Mouse (Mus musculus) intestine, embryonic 15.5 days (tissue): Measurements from ENCODE around the gene Il6ra. TPM values are rescaled to one million over a fixed set of nuclear protein-coding genes. Genes with fewer than 3 reads are reported as not detected.
A peak's percentile ranks its signal among the peaks of the same experiment; 100 is the strongest.

Experiments
- ATAC-seq: fragments of 200-750 bp; cut with Nextera tagmentation; 2 replicates; pipeline ENCODE4 v1.8.0; 2017; ENCODE audit warnings: moderate TSS enrichment, moderate library complexity
- H3K27ac ChIP-seq: fragments of 300-500 bp; sonication (generic); 2 replicates; pipeline ENCODE4 v1.5.1; 2015; ENCODE audit warnings: mild to moderate bottlenecking, inconsistent platforms
- H3K27me3 ChIP-seq: fragments of 300-500 bp; sonication (generic); replicated peaks from 2 replicates; pipeline ENCODE4 v1.6.1; 2015; ENCODE audit warnings: inconsistent platforms
- H3K36me3 ChIP-seq: fragments of 300-500 bp; sonication (generic); 2 replicates; pipeline ENCODE4 v1.6.1; 2015; ENCODE audit warnings: inconsistent platforms
- H3K4me1 ChIP-seq: fragments of 300-500 bp; sonication (generic); replicated peaks from 2 replicates; pipeline ENCODE4 v1.6.1; 2015; ENCODE audit warnings: inconsistent platforms
- H3K4me2 ChIP-seq: fragments of 300-500 bp; sonication (generic); replicated peaks from 2 replicates; pipeline ENCODE4 v1.6.1; 2015; ENCODE audit warnings: mild to moderate bottlenecking, inconsistent platforms
- H3K4me3 ChIP-seq: fragments of 300-500 bp; sonication (generic); replicated peaks from 2 replicates; pipeline ENCODE4 v1.5.1; 2015; ENCODE audit warnings: inconsistent platforms
- H3K9ac ChIP-seq: fragments of 300-500 bp; sonication (generic); 2 replicates; pipeline ENCODE4 v1.6.1; 2015; ENCODE audit warnings: inconsistent platforms
- H3K9me3 ChIP-seq: fragments of 300-500 bp; sonication (generic); 2 replicates; pipeline ENCODE4 v1.6.1; 2016; ENCODE audit warnings: inconsistent platforms
- WGBS: fragments of 180-500 bp; shearing (Covaris S2); methylation state at CpG from one replicate; pipeline ENCODE4 v1.1.7; 2015; 5-methylcytosine and 5-hydroxymethylcytosine counted together
- polyA plus RNA-seq: library from polyadenylated mRNA; unstranded; fragments of >200 nt; fragmentation: Nextera tagmentation; extraction: Ambion mirVana; gene quantifications from 2 replicates; pipeline ENCODE4 v1.2.1, GENCODE M21; 2015

Il6ra gene
- 2.3 and 2.8 TPM in 2 replicates for polyA plus RNA-seq

GRCm38 (mm10) chr3:89912543-89913391 lies at the start of gene Il6ra:
Gene Il6ra, minus strand, starts transcription at chr3:89913196.
- Histone ChIP-seq H3K4me2 (peak within 1 kb of the TSS; percentile 99), H3K27me3 (no peaks in the 10 kb centered on the region; the same call in 1 of the 2 replicates), H3K9ac (peak within 1 kb of the TSS; percentile 54), H3K36me3 (no peaks in the 10 kb centered on the region), H3K9me3 (no peaks in the 10 kb centered on the region), H3K4me3 (peak within 1 kb of the TSS; percentile 55), H3K4me1 (peaks cover 14% of the 10 kb centered on the region; the same call in 1 of the 2 replicates), H3K27ac (peak within 1 kb of the TSS; percentile 42; the same call in 1 of the 2 replicates)
- peak; percentile 92 for ATAC-seq
- WGBS, result 1% methylated on average over 73 of the region's 75 CpGs

GRCm38 (mm10) chr3:89962059-89962750 lies 49.2 kb upstream of the Il6ra start:
- H3K4me1 ChIP-seq, result peaks cover 28% of the 10 kb centered on the region
- H3K36me3 ChIP-seq, result peaks cover 5% of the 10 kb centered on the region
- no peak for ATAC-seq
- WGBS, result 7% methylated on average over 14 of the region's 14 CpGs
- peak overlapping the region; percentile 95 for H3K9ac ChIP-seq
- no peaks in the 10 kb centered on the region for H3K9me3 ChIP-seq
- H3K27ac ChIP-seq, result peak overlapping the region; percentile 95
- peak overlapping the region; percentile 86 for H3K4me3 ChIP-seq
- H3K4me2 ChIP-seq, result peak overlapping the region; percentile 97
- no peaks in the 10 kb centered on the region for H3K27me3 ChIP-seq

- no peaks in the 10 kb centered on the region for H3K9me3 ChIP-seq
- ATAC-seq, result no peak
- 59% methylated on average over 4 of the region's 4 CpGs for WGBS
- H3K4me2 ChIP-seq, result peak overlapping the region; percentile 97
- no peaks in the 10 kb centered on the region for H3K27me3 ChIP-seq
- H3K4me3 ChIP-seq, result peak overlapping the region; percentile 86
- H3K9ac ChIP-seq, result peak overlapping the region; percentile 95; the same call in 1 of the 2 replicates
- H3K27ac ChIP-seq, result peak overlapping the region; percentile 95; the same call in 1 of the 2 replicates
- peaks cover 28% of the 10 kb centered on the region for H3K4me1 ChIP-seq
- H3K36me3 ChIP-seq, result peaks cover 13% of the 10 kb centered on the region
Observed at GRCm38 (mm10) chr3:89961436-89961835, 48.4 kb upstream of the Il6ra start.

- Histone ChIP-seq H3K27ac (peak overlapping the region; percentile 41), H3K27me3 (no peaks in the 10 kb centered on the region), H3K36me3 (peaks cover 14% of the 10 kb centered on the region), H3K9ac (peak overlapping the region; percentile 65), H3K9me3 (no peaks in the 10 kb centered on the region), H3K4me1 (peaks cover 28% of the 10 kb centered on the region), H3K4me3 (peak overlapping the region; percentile 51), H3K4me2 (peak overlapping the region; percentile 97)
- ATAC-seq, result peak; percentile 91
- WGBS, result under 1% methylated on average over 30 of the region's 30 CpGs
Observed at GRCm38 (mm10) chr3:89960469-89960868, 47.5 kb upstream of the Il6ra start.

GRCm38 (mm10) chr3:89959435-89959834 lies 46.4 kb upstream of the Il6ra start:
- no peak overlapping the region for H3K4me3 ChIP-seq

GRCm38 (mm10) chr3:89957880-89958279 lies 44.9 kb upstream of the Il6ra start:
- WGBS, result 95% methylated on average over 9 of the region's 9 CpGs
- peaks cover 19% of the 10 kb centered on the region for H3K36me3 ChIP-seq
- no peak overlapping the region for H3K4me2 ChIP-seq

More at GRCm38 (mm10) chr3:89959435-89959834, 46.4 kb upstream of the Il6ra start:
- Histone ChIP-seq H3K27ac (no peak overlapping the region), H3K36me3 (peaks cover 14% of the 10 kb centered on the region), H3K4me2 (peak overlapping the region; percentile 97; the same call in 1 of the 2 replicates), H3K27me3 (no peaks in the 10 kb centered on the region), H3K9me3 (no peaks in the 10 kb centered on the region), H3K4me1 (peaks cover 24% of the 10 kb centered on the region), H3K9ac (no peak overlapping the region)
- no peak for ATAC-seq
- WGBS, result 78% methylated on average over 4 of the region's 4 CpGs

GRCm38 (mm10) chr3:89956177-89956971 lies 43.4 kb upstream of the Il6ra start:
- ATAC-seq, result no peak
- no peak overlapping the region for H3K9ac ChIP-seq
- no peak overlapping the region for H3K4me3 ChIP-seq
- H3K4me2 ChIP-seq, result no peak overlapping the region
- H3K36me3 ChIP-seq, result peaks cover 19% of the 10 kb centered on the region
- WGBS, result 90% methylated on average over 7 of the region's 7 CpGs
- H3K4me1 ChIP-seq, result peaks cover 18% of the 10 kb centered on the region
- H3K27ac ChIP-seq, result no peak overlapping the region
- H3K27me3 ChIP-seq, result no peaks in the 10 kb centered on the region
- no peaks in the 10 kb centered on the region for H3K9me3 ChIP-seq

More at GRCm38 (mm10) chr3:89957880-89958279, 44.9 kb upstream of the Il6ra start:
- Histone ChIP-seq H3K27me3 (no peaks in the 10 kb centered on the region), H3K9me3 (no peaks in the 10 kb centered on the region), H3K27ac (no peak overlapping the region), H3K4me1 (peaks cover 27% of the 10 kb centered on the region), H3K9ac (no peak overlapping the region), H3K4me3 (no peak overlapping the region)
- no peak for ATAC-seq

GRCm38 (mm10) chr3:89953420-89953819 lies 40.4 kb upstream of the Il6ra start:
- no peak for ATAC-seq

GRCm38 (mm10) chr3:89948655-89949054 lies 35.7 kb upstream of the Il6ra start:
- no peaks in the 10 kb centered on the region for H3K9me3 ChIP-seq
- peaks cover 37% of the 10 kb centered on the region for H3K36me3 ChIP-seq
- no peaks in the 10 kb centered on the region for H3K27me3 ChIP-seq
- ATAC-seq, result peak; percentile 62; the same call in 1 of the 2 replicates
- no peak overlapping the region for H3K4me3 ChIP-seq
- H3K27ac ChIP-seq, result no peak overlapping the region
- H3K4me2 ChIP-seq, result no peak overlapping the region
- 79% methylated on average over 6 of the region's 6 CpGs for WGBS
- no peak overlapping the region for H3K9ac ChIP-seq
- H3K4me1 ChIP-seq, result 0 out of 2 replicates have a peak, but pooled peaks cover 2% of the 10 kb centered on the region

More at GRCm38 (mm10) chr3:89953420-89953819, 40.4 kb upstream of the Il6ra start:
- WGBS, result 2% methylated on average over 4 of the region's 4 CpGs
- H3K4me1 ChIP-seq, result 0 out of 2 replicates have a peak, but pooled peaks cover 2% of the 10 kb centered on the region
- H3K27ac ChIP-seq, result no peak overlapping the region
- no peak overlapping the region for H3K9ac ChIP-seq
- no peaks in the 10 kb centered on the region for H3K9me3 ChIP-seq
- no peak overlapping the region for H3K4me3 ChIP-seq
- peaks cover 33% of the 10 kb centered on the region for H3K36me3 ChIP-seq
- H3K27me3 ChIP-seq, result no peaks in the 10 kb centered on the region
- no peak overlapping the region for H3K4me2 ChIP-seq

GRCm38 (mm10) chr3:89948021-89948420 lies 35.0 kb upstream of the Il6ra start:
- H3K27ac ChIP-seq, result no peak overlapping the region
- WGBS, result 86% methylated on average over 11 of the region's 11 CpGs
- no peak overlapping the region for H3K4me3 ChIP-seq
- no peak for ATAC-seq
- H3K4me2 ChIP-seq, result no peak overlapping the region
- H3K4me1 ChIP-seq, result no peaks in the 10 kb centered on the region
- H3K9me3 ChIP-seq, result no peaks in the 10 kb centered on the region
- peaks cover 43% of the 10 kb centered on the region for H3K36me3 ChIP-seq
- no peaks in the 10 kb centered on the region for H3K27me3 ChIP-seq
- H3K9ac ChIP-seq, result no peak overlapping the region

GRCm38 (mm10) chr3:89945026-89945425 lies 32.0 kb upstream of the Il6ra start:
- Histone ChIP-seq H3K4me1 (no peaks in the 10 kb centered on the region), H3K4me2 (no peak overlapping the region), H3K27ac (no peak overlapping the region), H3K9ac (no peak overlapping the region), H3K4me3 (no peak overlapping the region), H3K9me3 (no peaks in the 10 kb centered on the region), H3K27me3 (no peaks in the 10 kb centered on the region), H3K36me3 (peaks cover 53% of the 10 kb centered on the region)
- no peak for ATAC-seq
- 80% methylated on average over 8 of the region's 8 CpGs for WGBS
